Mouse (Mus musculus) frontal cortex, adult 2 months (tissue): ENCODE data around the gene Setd3. TPM values are rescaled to one million over a fixed set of nuclear protein-coding genes. Genes with fewer than 3 reads are reported as not detected.

ENCODE experiments used
- DNase-seq, 2 experiments: peaks; one replicate each; pipeline ENCODE4 v3.0.0; 2022; ENCODE audit warnings: low spot score in 1 of 2; ENCODE audit errors: extremely low spot score in 1 of 2
- polyA plus RNA-seq: library from polyadenylated mRNA; depleted of rRNA; stranded (reverse); fragments of >200 nt; gene quantifications from 2 replicates; pipeline ENCODE4 v1.2.3, GENCODE M21; 2012; rRNA removed

Setd3 gene
- polyA plus RNA-seq = 101 and 117 TPM in 2 replicates

GRCm38 (mm10) chr12:108179246-108179320, at the start of gene Setd3:
Gene Setd3 (minus strand): TSS chr12:108179314.
- no peak for DNase-seq

- DNase-seq = no peak
These were observed 48.4 kb upstream of the Setd3 start for GRCm38 (mm10) chr12:108227527-108227926.

- DNase-seq = no peak
These were observed 47.8 kb upstream of the Setd3 start for GRCm38 (mm10) chr12:108226941-108227340.

GRCm38 (mm10) chr12:108226216-108226615, 47.1 kb upstream of the Setd3 start:
- no peak for DNase-seq

GRCm38 (mm10) chr12:108225781-108226180, 46.7 kb upstream of the Setd3 start:
- DNase-seq = no peak

- DNase-seq = no peak
These were observed 44.2 kb upstream of the Setd3 start for GRCm38 (mm10) chr12:108223357-108223756.

GRCm38 (mm10) chr12:108221712-108222111, 42.6 kb upstream of the Setd3 start:
- DNase-seq = no peak

GRCm38 (mm10) chr12:108221206-108221605, 42.1 kb upstream of the Setd3 start:
- no peak for DNase-seq

- no peak for DNase-seq
These were observed 41.5 kb upstream of the Setd3 start for GRCm38 (mm10) chr12:108220621-108221020.

- no peak for DNase-seq
These were observed 40.9 kb upstream of the Setd3 start for GRCm38 (mm10) chr12:108219825-108220616.

- peak in 1 of 2 experiments; percentile 56 for DNase-seq
These were observed 40.0 kb upstream of the Setd3 start for GRCm38 (mm10) chr12:108219163-108219562.

- peak in 1 of 2 experiments; percentile 74 for DNase-seq
These were observed 38.5 kb upstream of the Setd3 start for GRCm38 (mm10) chr12:108217572-108217971.

GRCm38 (mm10) chr12:108216611-108217370, 37.7 kb upstream of the Setd3 start:
- DNase-seq = no peak

GRCm38 (mm10) chr12:108215090-108215489, 36.0 kb upstream of the Setd3 start:
- no peak for DNase-seq

GRCm38 (mm10) chr12:108213090-108214041, 34.3 kb upstream of the Setd3 start:
- DNase-seq = no peak

- DNase-seq = no peak
These were observed 33.4 kb upstream of the Setd3 start for GRCm38 (mm10) chr12:108212476-108212875.

GRCm38 (mm10) chr12:108212071-108212470, 33.0 kb upstream of the Setd3 start:
- DNase-seq = no peak

- no peak for DNase-seq
These were observed 31.5 kb upstream of the Setd3 start for GRCm38 (mm10) chr12:108210623-108211022.

- peak; percentile 38 to 77 for DNase-seq
These were observed 29.8 kb upstream of the Setd3 start for GRCm38 (mm10) chr12:108208726-108209438.

GRCm38 (mm10) chr12:108208216-108208615, 29.1 kb upstream of the Setd3 start:
- no peak for DNase-seq

GRCm38 (mm10) chr12:108206641-108207040, 27.5 kb upstream of the Setd3 start:
- DNase-seq = peak in 1 of 2 experiments; percentile 85
